13 mouse cellular contexts compared by ENCODE assay signal in the genomic region with DNA sequence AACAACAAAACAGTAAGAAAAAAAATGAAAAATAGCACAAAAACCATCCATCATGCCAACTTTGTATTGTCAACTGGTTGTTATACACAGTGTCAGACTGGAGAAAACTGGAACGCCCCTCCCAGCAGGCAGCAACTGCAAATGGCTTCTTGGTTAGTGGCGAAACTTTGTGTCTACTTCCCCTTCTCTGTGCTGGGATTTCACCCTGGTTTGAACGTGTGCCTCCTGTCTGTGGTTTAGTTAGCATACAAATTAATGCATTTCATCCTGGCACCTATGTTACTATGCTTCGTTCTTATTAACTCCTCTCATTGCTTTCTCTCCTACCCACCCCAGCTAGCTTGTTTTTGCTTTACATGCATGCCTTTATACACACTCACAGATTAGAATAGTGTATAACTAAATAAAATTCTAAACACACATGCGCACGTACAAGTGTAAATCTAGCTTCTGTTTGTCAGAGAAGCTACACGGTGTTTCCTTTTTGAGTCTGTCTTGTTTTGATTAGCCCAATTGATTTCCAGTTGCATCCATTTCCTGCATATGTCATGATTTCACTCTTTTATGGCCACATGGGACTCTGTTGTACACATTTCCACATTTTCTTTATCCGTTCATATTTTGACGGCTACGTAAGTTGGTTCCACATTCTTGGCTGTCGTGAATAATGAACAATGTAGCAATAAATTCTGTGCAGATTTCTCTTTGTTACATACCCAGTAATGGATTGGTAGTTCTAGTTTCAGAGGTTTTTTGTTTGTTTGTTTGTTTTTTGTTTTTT. TPM values are rescaled to one million over a fixed set of nuclear protein-coding genes. Genes with fewer than 3 reads are reported as not detected.
A peak's percentile ranks its signal among the peaks of the same experiment; 100 is the strongest.
DNase-seq lines count a peak whose midpoint lies in the region; ATAC-seq and TF ChIP-seq lines count a peak whose summit lies in the region.
"Had no signal": no experiment of that assay in that cellular context is flagged by ENCODE, and none has a peak within 500 bp of the region (broad histone marks: within the 10 kb centered on the region; RNA-seq: fewer than 3 reads in every experiment).

No protein-coding gene starts in this region.

- TF ChIP-seq CTCF in hindbrain, postnatal 0 days (IDR thresholded peaks at IDR 0.05; ENCODE audit: low read depth): no peak
- TF ChIP-seq CTCF in embryonic fibroblast, embryonic 13.5 days (IDR thresholded peaks at IDR 0.05; ENCODE audit: borderline replicate concordance, insufficient read depth, low read length): no peak
- TF ChIP-seq CTCF in layer of hippocampus, adult 2 months (conservative IDR thresholded peaks at IDR 0.05): no peak

- no peak overlapping the region for H3K9ac ChIP-seq in hindbrain, postnatal 0 days (replicated peaks; ENCODE audit: low read length)
- H3K9ac ChIP-seq in hindbrain, embryonic 13.5 days: no peak overlapping the region
- H3K9ac ChIP-seq: heart, embryonic 13.5 days had no signal

- WGBS in hindbrain, postnatal 0 days: 69% methylated on average over 11 of the region's 11 CpGs
- WGBS in hindbrain, embryonic 13.5 days: 79% methylated on average over 11 of the region's 11 CpGs

- no peaks in the 10 kb centered on the region for H3K36me3 ChIP-seq in hindbrain, postnatal 0 days (ENCODE audit: insufficient read depth, low read length)
- no peaks in the 10 kb centered on the region for H3K36me3 ChIP-seq in hindbrain, embryonic 13.5 days
- H3K36me3 ChIP-seq: heart, embryonic 13.5 days had no signal

- H3K4me1 ChIP-seq in hindbrain, postnatal 0 days (ENCODE audit: insufficient read depth, low read length): 0 out of 2 replicates have a peak, but pooled peaks cover 6% of the 10 kb centered on the region
- peaks cover 8% of the 10 kb centered on the region for H3K4me1 ChIP-seq in hindbrain, embryonic 13.5 days (replicated peaks)
- H3K4me1 ChIP-seq in embryonic fibroblast, embryonic 13.5 days (ENCODE audit: control insufficient read depth, insufficient read depth, low read length): no peaks in the 10 kb centered on the region

- no peak overlapping the region for H3K4me3 ChIP-seq in hindbrain, postnatal 0 days (ENCODE audit: low read length)
- no peak overlapping the region for H3K4me3 ChIP-seq in hindbrain, embryonic 13.5 days
- H3K4me3 ChIP-seq in embryonic fibroblast, embryonic 13.5 days (ENCODE audit: insufficient read depth, low read length): peak overlapping the region; percentile 10; the same call in 1 of the 2 replicates
- H3K4me3 ChIP-seq in layer of hippocampus, adult 2 months: no peak overlapping the region
- H3K4me3 ChIP-seq: heart, embryonic 13.5 days had no signal

- ATAC-seq in hindbrain, postnatal 0 days: no peak
- no peak for ATAC-seq in hindbrain, embryonic 13.5 days (ENCODE audit: low FRiP score)
- ATAC-seq in megakaryocyte progenitor cell, adult 5-6 weeks (replicated peaks; ENCODE audit: poor library complexity): peak; percentile 95
- ATAC-seq: Patski had no signal

- TF ChIP-seq POLR2A in embryonic fibroblast, embryonic 13.5 days (IDR thresholded peaks at IDR 0.05; ENCODE audit: low read depth, low read length): no peak

- no peaks in the 10 kb centered on the region for H3K9me3 ChIP-seq in hindbrain, postnatal 0 days (ENCODE audit: low read length)
- no peaks in the 10 kb centered on the region for H3K9me3 ChIP-seq in hindbrain, embryonic 13.5 days
- H3K9me3 ChIP-seq: heart, embryonic 13.5 days; megakaryocyte, embryonic 14.5 days had no signal

- DNase-seq in hindbrain, postnatal 0 days (ENCODE audit: low spot score): no peak
- DNase-seq in A20 (ENCODE audit: low read depth, low spot score): peak; percentile 83
- DNase-seq in layer of hippocampus, postnatal 25 days (ENCODE audit: extremely low spot score in 1 of 2, low spot score in 1 of 2): no peak
- DNase-seq in layer of hippocampus, adult 2 months (ENCODE audit: low spot score in 2 of 2): no peak
- no peak for DNase-seq in kidney, postnatal 25 days
- DNase-seq: adrenal gland, adult 8-10 months; spleen, adult 18-20 months had no signal

- no peaks in the 10 kb centered on the region for H3K27me3 ChIP-seq in hindbrain, postnatal 0 days (ENCODE audit: insufficient read depth, low read length)
- no peaks in the 10 kb centered on the region for H3K27me3 ChIP-seq in hindbrain, embryonic 13.5 days
- H3K27me3 ChIP-seq: heart, embryonic 13.5 days; Patski had no signal

- peak overlapping the region; percentile 22; the same call in 1 of the 2 replicates for H3K4me2 ChIP-seq in hindbrain, postnatal 0 days (ENCODE audit: low read depth, low read length)
- no peak overlapping the region for H3K4me2 ChIP-seq in hindbrain, embryonic 13.5 days
- H3K4me2 ChIP-seq: heart, embryonic 13.5 days had no signal

- no peak overlapping the region for H3K27ac ChIP-seq in hindbrain, postnatal 0 days
- no peak overlapping the region for H3K27ac ChIP-seq in hindbrain, embryonic 13.5 days
- H3K27ac ChIP-seq in embryonic fibroblast, embryonic 13.5 days (ENCODE audit: insufficient read depth, low read length): peak overlapping the region; percentile 29; the same call in 1 of the 2 replicates
- no peak overlapping the region for H3K27ac ChIP-seq in layer of hippocampus, adult 2 months
- H3K27ac ChIP-seq: heart, embryonic 13.5 days had no signal

RNA-seq across cellular contexts. Expression of gene Igsf10, which starts 2.4 kb away (rescaled TPM):
- total RNA-seq in hindbrain, postnatal 0 days (2014; rRNA removed): 7.1 TPM in 2 replicates
- 6.2 and 6.7 TPM in 2 replicates for polyA plus RNA-seq in hindbrain, postnatal 0 days (2015; fragmentation: Nextera tagmentation; extraction: Ambion mirVana)
- polyA plus RNA-seq in hindbrain, embryonic 13.5 days (2015; fragmentation: Nextera tagmentation; extraction: Ambion mirVana): 3.3 and 3.7 TPM in 2 replicates
- 81.1 and 208 TPM in 2 replicates for polyA plus RNA-seq in embryonic fibroblast, embryonic 13.5 days (2011; ENCODE audit: insufficient read length, low read depth, missing spikeins)
- total RNA-seq in megakaryocyte progenitor cell, adult 5-6 weeks (2015): 0.02 and 0.07 TPM in 2 replicates
- total RNA-seq in megakaryocyte progenitor cell, adult 5-6 weeks (2017): 0.03 and 0.04 TPM in 2 replicates
- 1 to 10 TPM; 2.5 to 2.6 TPM for total RNA-seq in layer of hippocampus, postnatal 25 days (2021)
- total RNA-seq in layer of hippocampus, adult 2 months (2021): 1 to 10 TPM; 1.7 to 2.1 TPM
